Mouse (Mus musculus) kidney, adult 11 months (tissue): Measurements from ENCODE around the gene Ggcx.

ENCODE experiments used
- DNase-seq: peaks from one replicate; pipeline ENCODE4 v3.0.0; 2022

The Ggcx gene

GRCm38 (mm10) chr6:72414076-72414756, at the start of gene Ggcx:
Gene Ggcx (plus strand): TSS chr6:72414308.
- DNase-seq = peak; percentile 96

- DNase-seq = no peak
These were observed 49.1 kb upstream of the Ggcx start for GRCm38 (mm10) chr6:72364985-72365384.

DNA sequence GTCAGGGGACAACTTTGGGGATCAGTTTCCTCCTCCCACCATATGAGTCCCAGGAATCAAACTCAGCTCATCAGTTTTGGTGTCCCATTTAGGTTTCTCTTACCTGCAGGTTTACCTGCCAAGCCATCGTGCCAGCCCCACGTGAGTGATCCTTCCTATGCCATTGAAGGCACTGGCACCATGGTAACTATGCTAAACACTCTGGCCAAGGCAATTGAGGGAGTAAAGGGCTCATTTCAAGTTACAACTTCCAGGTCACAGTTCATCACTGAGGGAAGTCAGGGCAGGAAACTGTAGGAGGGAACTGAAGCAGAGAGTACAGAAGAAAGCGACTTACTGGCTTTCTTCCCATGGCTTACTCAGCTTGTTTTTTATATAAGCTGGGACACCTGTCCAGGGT, 47.8 kb upstream of the Ggcx start:
- no peak for DNase-seq

DNA sequence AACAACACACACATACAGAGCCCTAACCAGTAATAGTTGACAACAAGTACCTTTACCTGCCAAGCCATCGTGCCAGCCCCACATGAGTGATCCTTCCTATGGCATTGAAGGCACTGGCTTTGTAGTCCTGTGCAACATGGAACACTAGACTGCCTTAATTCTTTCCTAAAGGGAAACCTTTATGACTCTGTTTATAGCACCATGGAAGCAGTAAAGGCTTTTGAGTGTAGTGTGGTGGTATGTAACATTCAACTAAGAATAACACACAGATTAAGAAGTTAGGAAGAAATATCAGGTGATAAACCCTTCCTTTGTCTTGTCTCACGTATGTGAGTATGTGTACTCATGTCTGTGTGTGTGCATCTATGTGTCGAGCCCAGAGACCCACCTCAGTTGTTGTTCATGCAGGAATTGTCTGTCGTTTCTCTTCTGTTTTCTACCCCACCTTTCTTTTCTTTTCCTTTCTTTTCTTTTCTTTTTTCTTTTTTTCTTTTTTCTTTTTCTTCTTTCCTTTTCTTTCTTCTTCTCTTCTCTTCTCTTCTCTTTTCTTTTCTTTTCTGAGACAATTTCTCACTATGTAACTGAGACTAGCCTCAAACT, 47.2 kb upstream of the Ggcx start, which contains the start of gene Rnf181:
TSS of gene Rnf181 (minus strand) at position 113 of the 600 bp plus-strand sequence.
- DNase-seq = no peak

- no peak for DNase-seq
These were observed 46.6 kb upstream of the Ggcx start for GRCm38 (mm10) chr6:72367460-72367974.

- no peak for DNase-seq
These were observed 44.6 kb upstream of the Ggcx start for GRCm38 (mm10) chr6:72369557-72369956.

- DNase-seq = no peak
These were observed 44.0 kb upstream of the Ggcx start for GRCm38 (mm10) chr6:72370091-72370490.

- no peak for DNase-seq
These were observed 43.0 kb upstream of the Ggcx start for GRCm38 (mm10) chr6:72371147-72371546.

DNA sequence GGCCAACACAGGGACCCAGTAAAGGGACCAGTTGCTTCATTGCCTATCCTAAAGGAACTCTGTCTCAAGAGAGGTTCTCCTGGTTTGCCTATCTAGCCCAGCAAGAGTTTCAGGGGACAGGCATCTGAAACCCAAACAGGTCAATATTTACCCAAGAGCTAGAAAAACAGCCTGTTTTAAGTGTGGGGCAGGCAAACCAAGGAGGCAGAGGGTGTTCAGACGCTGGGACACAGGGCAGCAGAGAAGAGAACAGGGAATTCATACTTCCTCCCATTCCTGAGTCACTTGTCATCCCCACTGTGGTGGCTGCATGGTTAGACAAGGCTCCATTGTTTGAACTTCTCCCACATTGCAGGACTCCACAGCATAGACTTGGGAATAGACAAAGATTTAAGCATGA, 42.5 kb upstream of the Ggcx start:
- no peak for DNase-seq

- no peak for DNase-seq
These were observed 40.9 kb upstream of the Ggcx start for GRCm38 (mm10) chr6:72373184-72373583.

DNA sequence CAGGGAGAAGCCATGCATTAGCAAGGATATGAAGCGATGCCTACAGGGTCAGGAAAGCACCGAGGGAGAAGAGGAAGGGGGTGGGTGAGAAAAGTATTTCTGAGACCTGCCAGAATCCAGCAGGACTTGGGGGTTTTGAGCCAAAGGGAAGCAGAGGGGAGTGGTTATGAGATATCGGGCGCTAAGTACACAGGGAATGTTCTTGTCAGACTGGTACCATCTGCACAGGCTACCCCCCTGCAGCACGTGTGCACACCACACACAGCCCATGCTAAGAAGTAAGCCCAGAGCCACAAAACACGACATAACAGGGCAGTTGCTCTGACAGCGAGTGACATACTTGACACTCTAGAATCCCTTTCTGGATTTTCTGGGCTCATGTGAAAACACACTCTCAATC, 39.9 kb upstream of the Ggcx start:
- DNase-seq = no peak

DNA sequence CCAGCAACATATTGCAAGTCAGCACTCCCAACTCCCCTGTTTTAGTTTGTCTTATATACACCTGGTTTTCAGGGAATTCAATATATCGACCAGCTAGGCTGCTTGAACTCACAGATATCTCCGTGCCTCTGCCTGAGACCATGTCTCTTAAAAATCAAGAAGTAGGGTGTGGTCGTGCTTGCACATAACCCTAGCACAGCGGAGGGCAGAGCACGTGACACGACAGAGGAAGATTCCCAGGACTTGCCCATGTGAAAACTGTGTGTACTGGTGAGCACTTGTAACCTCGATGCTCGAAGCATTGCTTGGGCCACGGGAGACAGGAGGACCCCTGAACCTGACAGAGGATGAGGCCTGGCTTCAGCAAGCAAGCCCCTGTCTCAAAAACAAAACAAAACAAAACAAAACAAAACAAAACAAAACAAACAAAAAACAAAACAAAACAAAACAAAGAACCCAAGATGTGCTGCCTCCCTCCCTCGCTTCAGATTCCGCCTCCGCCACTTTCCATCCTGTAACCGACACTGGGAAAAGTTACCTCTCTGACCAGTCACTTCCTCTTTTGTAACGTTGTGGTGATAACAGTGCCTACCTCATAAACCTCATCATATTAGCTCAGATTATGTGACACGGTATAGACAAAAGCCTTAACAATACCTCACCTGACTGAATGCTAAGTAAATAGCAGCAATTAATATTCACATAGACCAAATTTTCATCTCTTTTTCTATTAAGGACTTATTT, 39.1 kb upstream of the Ggcx start:
- DNase-seq = no peak

DNA sequence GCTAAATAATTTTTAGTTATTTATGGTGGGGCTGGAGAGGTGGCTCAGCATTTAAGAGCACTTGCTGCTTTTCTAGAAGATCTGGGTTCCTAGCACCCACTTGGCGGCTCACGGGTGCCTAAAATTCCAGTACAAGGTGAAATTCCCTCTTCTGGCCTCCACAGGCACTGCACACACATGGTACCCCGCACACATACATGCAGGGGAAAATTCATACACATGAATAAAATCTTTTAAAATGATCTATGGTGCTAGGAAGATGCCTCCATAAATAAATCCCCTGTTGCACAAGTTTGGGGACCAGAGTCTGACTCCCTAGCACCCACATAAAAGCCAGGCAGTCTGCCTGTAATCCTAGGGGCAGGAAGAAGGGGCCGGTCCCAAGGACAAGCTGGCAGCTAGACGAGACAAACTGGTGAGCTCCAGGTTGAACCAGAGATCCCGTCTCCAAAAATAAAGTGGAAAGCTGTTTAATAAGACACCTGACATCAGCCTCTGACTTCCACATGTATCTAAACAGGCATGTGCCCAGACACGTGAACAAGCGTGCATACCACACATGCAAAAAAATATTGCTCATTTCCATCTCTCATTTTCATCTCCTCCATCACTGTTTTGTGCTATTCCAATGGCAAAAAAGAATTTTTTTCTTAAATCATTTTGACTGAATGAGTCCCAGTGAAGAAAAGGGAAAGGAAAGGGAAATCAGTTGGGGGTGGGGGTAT, 35.4 kb upstream of the Ggcx start:
- no peak for DNase-seq

GRCm38 (mm10) chr6:72379377-72380130, 34.6 kb upstream of the Ggcx start:
- DNase-seq = no peak

DNA sequence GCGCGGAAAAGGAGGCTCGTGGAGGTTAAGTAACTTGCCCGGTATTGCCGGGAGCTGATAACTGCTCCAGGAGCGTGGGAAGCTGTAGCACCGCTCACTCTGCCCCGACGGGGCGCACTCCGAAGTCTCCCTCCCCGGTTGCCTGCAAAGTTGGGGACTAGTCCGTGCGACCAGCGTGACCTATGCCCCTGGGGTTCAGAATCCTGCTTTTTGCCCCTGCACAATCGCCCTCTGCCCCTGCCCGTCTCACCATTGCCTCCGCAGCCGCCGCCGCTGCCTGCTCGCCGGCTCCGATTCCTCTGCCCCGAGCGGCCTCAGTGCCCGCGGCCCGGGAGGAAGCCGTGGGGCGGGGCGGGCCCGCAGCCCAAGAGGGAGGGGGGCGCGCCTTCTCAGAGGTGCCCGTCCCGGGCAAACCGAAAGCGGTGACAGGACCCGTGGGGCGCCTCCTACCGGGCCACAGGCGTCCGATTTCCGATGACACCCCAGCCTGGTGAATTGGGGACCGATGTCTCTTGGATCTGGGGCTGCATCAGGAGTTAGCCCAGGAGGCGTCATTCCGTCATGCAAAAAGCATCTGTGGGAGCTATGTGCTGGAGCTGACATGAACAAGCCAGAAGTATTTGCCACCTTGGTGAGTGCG, 33.9 kb upstream of the Ggcx start, which contains the start of gene Vamp5:
TSS of gene Vamp5 (minus strand) at position 338 of the 640 bp plus-strand sequence.
- DNase-seq = peak; percentile 84

- no peak for DNase-seq
These were observed 31.6 kb upstream of the Ggcx start for GRCm38 (mm10) chr6:72382494-72382893.

- no peak for DNase-seq
These were observed 30.8 kb upstream of the Ggcx start for GRCm38 (mm10) chr6:72383142-72383820.

- no peak for DNase-seq
These were observed 30.2 kb upstream of the Ggcx start for GRCm38 (mm10) chr6:72383952-72384351.

- no peak for DNase-seq
These were observed 28.9 kb upstream of the Ggcx start for GRCm38 (mm10) chr6:72385258-72385657.

GRCm38 (mm10) chr6:72386561-72386960, 27.5 kb upstream of the Ggcx start:
- DNase-seq = no peak

DNA sequence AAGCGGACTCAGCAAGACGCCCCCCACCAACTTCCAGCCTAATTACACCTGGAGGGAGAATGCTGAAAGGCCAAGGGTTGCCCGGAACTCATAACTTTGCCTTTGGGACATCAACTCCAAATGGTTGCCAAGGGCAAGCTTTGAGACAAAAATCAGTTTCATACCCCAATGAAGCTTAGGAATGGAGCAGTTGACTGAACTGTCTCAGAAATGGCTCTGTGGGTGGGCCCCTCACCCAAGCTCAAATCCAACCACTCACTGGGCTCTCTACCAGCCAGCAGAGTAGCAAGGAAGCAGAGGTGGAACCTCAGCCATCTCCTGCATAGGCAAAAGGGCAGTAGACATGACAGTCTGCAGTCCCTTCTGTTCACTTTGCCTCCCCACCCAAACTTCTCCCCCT, 26.3 kb upstream of the Ggcx start:
- no peak for DNase-seq
